Mouse (Mus musculus): Measurements from ENCODE around the gene Kcnip1. TPM values are rescaled to one million over a fixed set of nuclear protein-coding genes. Genes with fewer than 3 reads are reported as not detected.

Gene Kcnip1
- polyA plus RNA-seq, 1 experiment from 2014 or later = 38.8 TPM

- H3K9me3 ChIP-seq = no peaks in the 10 kb centered on the region
Observed at GRCm38 (mm10) chr11:33586614-33587013, 406.3 kb downstream of the Kcnip1 start.

DNA sequence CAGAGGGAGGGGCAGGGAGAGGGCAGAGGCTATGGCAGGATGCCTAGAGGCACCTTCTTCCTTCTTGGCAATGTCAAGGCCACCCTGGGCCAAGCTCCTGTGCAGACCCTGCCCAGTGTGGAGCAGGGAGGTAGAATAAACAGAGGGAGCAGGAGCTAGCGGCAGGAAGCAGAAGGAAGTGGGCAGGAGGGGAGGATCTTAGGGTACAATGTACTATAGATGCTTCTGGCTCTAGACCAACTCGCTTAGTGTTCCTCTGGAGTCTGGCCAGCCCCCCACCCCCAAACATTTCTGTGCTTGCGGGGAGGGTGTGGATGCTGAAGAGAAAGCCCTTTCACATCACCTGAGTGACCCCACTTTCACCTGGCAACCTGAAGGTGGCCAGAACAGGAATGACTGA is 413.3 kb downstream of the Kcnip1 start:
- ATAC-seq (ENCODE audit: low FRiP score, low read depth) = no peak
- H3K36me3 ChIP-seq = no peaks in the 10 kb centered on the region
- no peak overlapping the region for H3K4me2 ChIP-seq (replicated peaks)
- no peak overlapping the region for H3K27ac ChIP-seq
- WGBS = 70% methylated on average over 3 of the region's 3 CpGs
- H3K9ac ChIP-seq = no peak overlapping the region
- H3K9me3 ChIP-seq = no peaks in the 10 kb centered on the region
- H3K4me1 ChIP-seq = no peaks in the 10 kb centered on the region
- H3K27me3 ChIP-seq (replicated peaks) = no peaks in the 10 kb centered on the region
- no peak overlapping the region for H3K4me3 ChIP-seq

More at GRCm38 (mm10) chr11:33586614-33587013, 406.3 kb downstream of the Kcnip1 start:
- ATAC-seq (ENCODE audit: low FRiP score, low read depth) = no peak
- H3K9ac ChIP-seq = no peak overlapping the region
- no peaks in the 10 kb centered on the region for H3K36me3 ChIP-seq
- no peak overlapping the region for H3K4me3 ChIP-seq
- no peak overlapping the region for H3K4me2 ChIP-seq (replicated peaks)
- no peaks in the 10 kb centered on the region for H3K4me1 ChIP-seq
- no peaks in the 10 kb centered on the region for H3K27me3 ChIP-seq (replicated peaks)
- WGBS = 86% methylated on average over 6 of the region's 6 CpGs
- H3K27ac ChIP-seq = no peak overlapping the region

Other genes with a start within 250 kb of the Kcnip1 start
- gene Kcnmb1, start 30.1 kb downstream of the Kcnip1 start, polyA plus RNA-seq (2016; fragmentation: Nextera tagmentation; extraction: Ambion mirVana) = 0.32 and 0.34 TPM in 2 replicates
- 2.2 and 2.4 TPM in 2 replicates for gene Lcp2, start 53.8 kb upstream of the Kcnip1 start, polyA plus RNA-seq (2016; fragmentation: Nextera tagmentation; extraction: Ambion mirVana)
- gene 4930469K13Rik, start 105.4 kb upstream of the Kcnip1 start, polyA plus RNA-seq (2016; fragmentation: Nextera tagmentation; extraction: Ambion mirVana) = 14.3 and 21.1 TPM in 2 replicates
- gene Foxi1, start 214.9 kb upstream of the Kcnip1 start, polyA plus RNA-seq (2016; fragmentation: Nextera tagmentation; extraction: Ambion mirVana) = not detected in 2 replicates